Mouse (Mus musculus) liver, embryonic 11.5 days (tissue): ENCODE measurements at regions not wholly inside any gene's neighbourhood (a gene's known extent, or its start where the extent isn't known, plus 50 kb on each side); places are given as distances from the start of the nearest gene placed in this dataset.

ENCODE experiments used
- ATAC-seq: fragments of 200-750 bp; cut with Nextera tagmentation; replicated peaks from 2 replicates; pipeline ENCODE4 v1.8.0; 2017; ENCODE audit warnings: moderate number of reproducible peaks, mild to moderate bottlenecking, moderate TSS enrichment, moderate library complexity; ENCODE audit not compliant: low FRiP score
- DNase-seq: peaks from one replicate; pipeline ENCODE4 v3.0.0-alpha.2; 2017; ENCODE audit warnings: low spot score
- H3K27ac ChIP-seq: fragments of 300-500 bp; sonication (generic); 2 replicates; pipeline ENCODE4 v1.5.1; 2014; ENCODE audit warnings: mild to moderate bottlenecking, low read depth, low read length, control low read depth
- H3K27me3 ChIP-seq: fragments of 300-500 bp; sonication (generic); replicated peaks from 2 replicates; pipeline ENCODE4 v1.6.1; 2014; ENCODE audit warnings: low read length, mixed read lengths; ENCODE audit not compliant: control insufficient read depth, insufficient read depth
- H3K36me3 ChIP-seq: fragments of 300-500 bp; sonication (generic); 2 replicates; pipeline ENCODE4 v1.6.1; 2014; ENCODE audit warnings: mild to moderate bottlenecking, low read length, moderate library complexity, mixed read lengths; ENCODE audit not compliant: control insufficient read depth, insufficient read depth
- H3K4me1 ChIP-seq: fragments of 300-500 bp; sonication (generic); replicated peaks from 2 replicates; pipeline ENCODE4 v1.6.1; 2014; ENCODE audit warnings: low read length, mixed read lengths; ENCODE audit not compliant: control insufficient read depth, insufficient read depth
- H3K4me2 ChIP-seq: fragments of 300-500 bp; sonication (generic); 2 replicates; pipeline ENCODE4 v1.6.1; 2014; ENCODE audit warnings: mild to moderate bottlenecking, control low read depth, moderate library complexity
- H3K4me3 ChIP-seq: fragments of 300-500 bp; sonication (generic); 2 replicates; pipeline ENCODE4 v1.5.1; 2014; ENCODE audit warnings: low read depth, low read length, control low read depth
- H3K9ac ChIP-seq: fragments of 300-500 bp; sonication (generic); 2 replicates; pipeline ENCODE4 v1.6.1; 2014; ENCODE audit warnings: low read depth, low read length, control low read depth
- H3K9me3 ChIP-seq: fragments of 300-500 bp; sonication (generic); 2 replicates; pipeline ENCODE4 v1.6.1; 2016; ENCODE audit warnings: low read length, inconsistent platforms, mixed read lengths; ENCODE audit not compliant: control insufficient read depth
- WGBS: fragments of 180-500 bp; shearing (Covaris S2); extraction: QIAGEN DNeasy Blood & Tissue Kit; methylation state at CpG from one replicate; pipeline ENCODE4 v1.1.7; 2014; 5-methylcytosine and 5-hydroxymethylcytosine counted together

GRCm38 (mm10) chr11:52648176-52648839 is 116.1 kb upstream of the Fstl4 start:
- Histone ChIP-seq H3K4me2 (no peak overlapping the region), H3K4me1 (peaks cover 5% of the 10 kb centered on the region; the same call in 1 of the 2 replicates), H3K36me3 (no peaks in the 10 kb centered on the region), H3K27ac (no peak overlapping the region; the same call in 1 of the 2 replicates), H3K27me3 (no peaks in the 10 kb centered on the region), H3K9ac (no peak overlapping the region), H3K4me3 (no peak overlapping the region), H3K9me3 (no peaks in the 10 kb centered on the region)
- ATAC-seq (no peak), DNase-seq (no peak)
- 52% methylated on average over 15 of the region's 15 CpGs for WGBS

- H3K4me2 ChIP-seq: no peak overlapping the region
- H3K27me3 ChIP-seq: no peaks in the 10 kb centered on the region
- H3K9ac ChIP-seq: no peak overlapping the region
- WGBS: 69% methylated on average over 8 of the region's 8 CpGs
- no peaks in the 10 kb centered on the region for H3K9me3 ChIP-seq
- H3K4me1 ChIP-seq: no peaks in the 10 kb centered on the region
- H3K36me3 ChIP-seq: no peaks in the 10 kb centered on the region
- DNase-seq (no peak), ATAC-seq (no peak)
- H3K27ac ChIP-seq: no peak overlapping the region
- no peak overlapping the region for H3K4me3 ChIP-seq
Measured at GRCm38 (mm10) chr11:52648849-52649400, 115.5 kb upstream of the Fstl4 start.

- Histone ChIP-seq H3K4me2 (no peak overlapping the region), H3K4me1 (no peaks in the 10 kb centered on the region), H3K27me3 (no peaks in the 10 kb centered on the region), H3K9ac (no peak overlapping the region), H3K36me3 (no peaks in the 10 kb centered on the region), H3K9me3 (no peaks in the 10 kb centered on the region), H3K27ac (no peak overlapping the region), H3K4me3 (no peak overlapping the region)
- WGBS: 84% methylated on average over 7 of the region's 7 CpGs
- DNase-seq (no peak), ATAC-seq (no peak)
Measured at GRCm38 (mm10) chr11:52654640-52655039, 109.8 kb upstream of the Fstl4 start.

- Histone ChIP-seq H3K27me3 (no peaks in the 10 kb centered on the region), H3K4me3 (no peak overlapping the region), H3K9me3 (no peaks in the 10 kb centered on the region), H3K36me3 (no peaks in the 10 kb centered on the region), H3K27ac (no peak overlapping the region), H3K4me1 (no peaks in the 10 kb centered on the region), H3K9ac (no peak overlapping the region), H3K4me2 (no peak overlapping the region)
- DNase-seq (no peak), ATAC-seq (no peak)
- 62% methylated on average over 2 of the region's 2 CpGs for WGBS
Measured at GRCm38 (mm10) chr11:52655720-52656474, 108.5 kb upstream of the Fstl4 start.

GRCm38 (mm10) chr11:52661234-52661633 is 103.2 kb upstream of the Fstl4 start:
- Histone ChIP-seq H3K4me2 (no peak overlapping the region), H3K36me3 (no peaks in the 10 kb centered on the region)
- 77% methylated on average over 12 of the region's 12 CpGs for WGBS

GRCm38 (mm10) chr11:52661894-52662593 is 102.4 kb upstream of the Fstl4 start:
- Histone ChIP-seq H3K9me3 (no peaks in the 10 kb centered on the region), H3K9ac (no peak overlapping the region), H3K36me3 (no peaks in the 10 kb centered on the region), H3K4me2 (no peak overlapping the region), H3K27me3 (no peaks in the 10 kb centered on the region), H3K4me3 (no peak overlapping the region), H3K27ac (no peak overlapping the region), H3K4me1 (no peaks in the 10 kb centered on the region)
- ATAC-seq (no peak), DNase-seq (no peak)
- 78% methylated on average over 15 of the region's 15 CpGs for WGBS

More at GRCm38 (mm10) chr11:52661234-52661633, 103.2 kb upstream of the Fstl4 start:
- Histone ChIP-seq H3K4me3 (no peak overlapping the region), H3K9ac (no peak overlapping the region), H3K27ac (no peak overlapping the region), H3K27me3 (no peaks in the 10 kb centered on the region), H3K4me1 (no peaks in the 10 kb centered on the region), H3K9me3 (no peaks in the 10 kb centered on the region)
- ATAC-seq (no peak), DNase-seq (no peak)

GRCm38 (mm10) chr11:52665343-52665742 is 99.1 kb upstream of the Fstl4 start:
- ATAC-seq: no peak
- no peak overlapping the region for H3K4me3 ChIP-seq
- H3K9ac ChIP-seq: no peak overlapping the region
- no peaks in the 10 kb centered on the region for H3K27me3 ChIP-seq
- H3K4me2 ChIP-seq: no peak overlapping the region
- H3K27ac ChIP-seq: no peak overlapping the region
- H3K9me3 ChIP-seq: 0 out of 2 replicates have a peak, but pooled peaks cover 2% of the 10 kb centered on the region
- no peaks in the 10 kb centered on the region for H3K36me3 ChIP-seq
- WGBS: 82% methylated on average over 1 of the region's 1 CpGs
- no peaks in the 10 kb centered on the region for H3K4me1 ChIP-seq
- no peak for DNase-seq

GRCm38 (mm10) chr11:52675022-52675421 is 89.4 kb upstream of the Fstl4 start:
- WGBS: 71% methylated on average over 6 of the region's 6 CpGs
- Histone ChIP-seq H3K4me1 (no peaks in the 10 kb centered on the region), H3K27ac (no peak overlapping the region), H3K36me3 (no peaks in the 10 kb centered on the region), H3K4me3 (no peak overlapping the region), H3K9me3 (no peaks in the 10 kb centered on the region), H3K4me2 (no peak overlapping the region), H3K9ac (no peak overlapping the region), H3K27me3 (no peaks in the 10 kb centered on the region)
- no peak for DNase-seq
- ATAC-seq: no peak
